Mouse (Mus musculus) heart, postnatal 10 days (tissue): Measurements from ENCODE around the gene Slc17a1. TPM values are rescaled to one million over a fixed set of nuclear protein-coding genes. Genes with fewer than 3 reads are reported as not detected.

ENCODE experiments used
- DNase-seq, 2 experiments: peaks; one replicate each; pipeline ENCODE4 v3.0.0; 2021
- intact Hi-C: fragments of 180-260 bp; cut with DNase I; formaldehyde crosslinking; loops from one replicate; pipeline ENCODE4 v1.15.1; 2025
- total RNA-seq, 2 experiments: library from RNA; stranded (reverse); gene quantifications; 2 replicates each; pipeline ENCODE4 v1.2.3; 2021

The Slc17a1 gene
- total RNA-seq, result not detected

DNA sequence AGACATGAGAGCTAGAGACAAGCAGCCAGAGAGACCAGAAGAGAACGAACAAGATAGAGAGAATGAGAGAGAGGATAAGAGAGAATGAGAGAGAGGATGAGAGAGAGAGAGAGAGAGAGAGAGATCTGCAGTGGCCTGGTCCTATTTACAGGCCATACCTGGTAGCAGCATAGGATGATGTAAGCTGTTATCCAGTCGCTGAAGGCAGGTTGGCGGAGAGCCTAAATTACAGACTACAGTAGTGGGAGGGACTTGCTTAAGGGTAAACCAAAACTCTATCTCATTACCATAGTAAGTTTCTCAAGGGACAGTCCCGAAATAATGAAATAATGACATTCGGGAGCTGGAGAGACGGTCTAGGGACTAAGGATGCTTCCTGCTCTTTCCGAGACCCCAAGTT, at the start of gene Slc17a1:
Slc17a1 (plus strand) TSS at position 346 of the 400 bp plus-strand sequence.
- intact Hi-C loops, result no loop called here
- DNase-seq, result no peak

DNA sequence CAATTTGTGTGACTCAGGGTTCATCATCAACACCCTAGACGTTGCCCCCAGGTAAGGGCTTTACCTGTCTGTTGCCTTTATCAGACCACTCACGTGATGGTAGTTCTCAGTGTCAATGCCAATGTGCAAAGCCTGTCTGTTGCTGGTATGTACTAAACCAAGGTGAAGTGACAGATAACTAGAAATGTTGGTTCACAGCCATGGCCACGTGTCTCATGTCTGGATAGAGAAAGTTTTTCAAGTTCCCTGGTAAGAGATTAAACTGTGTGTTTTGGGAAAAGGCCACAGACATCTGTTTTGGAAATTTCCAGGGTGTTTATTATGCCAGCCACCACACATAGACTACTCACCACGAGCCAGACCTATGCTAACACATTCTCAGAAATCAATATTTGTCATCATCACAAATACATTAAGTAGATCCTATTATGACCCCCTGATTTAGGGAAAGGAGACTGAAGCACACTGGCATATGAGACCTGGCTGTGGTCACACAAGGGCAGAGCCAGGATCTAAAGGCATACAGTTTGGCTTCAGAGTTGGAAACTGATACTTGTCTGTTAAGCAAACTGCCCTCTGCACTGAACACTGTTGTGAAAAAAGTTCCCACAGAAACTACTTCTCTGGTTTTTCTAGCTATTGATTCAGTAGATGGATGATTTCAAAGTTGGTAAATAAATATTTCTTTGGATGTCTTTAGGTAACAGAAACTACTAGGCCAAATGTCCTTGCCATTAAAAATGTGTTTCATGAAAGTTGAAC, 47.2 kb upstream of the Slc17a1 start:
- peak in 1 of 2 experiments; percentile 3 for DNase-seq
- intact Hi-C loops, result no loop called here

DNA sequence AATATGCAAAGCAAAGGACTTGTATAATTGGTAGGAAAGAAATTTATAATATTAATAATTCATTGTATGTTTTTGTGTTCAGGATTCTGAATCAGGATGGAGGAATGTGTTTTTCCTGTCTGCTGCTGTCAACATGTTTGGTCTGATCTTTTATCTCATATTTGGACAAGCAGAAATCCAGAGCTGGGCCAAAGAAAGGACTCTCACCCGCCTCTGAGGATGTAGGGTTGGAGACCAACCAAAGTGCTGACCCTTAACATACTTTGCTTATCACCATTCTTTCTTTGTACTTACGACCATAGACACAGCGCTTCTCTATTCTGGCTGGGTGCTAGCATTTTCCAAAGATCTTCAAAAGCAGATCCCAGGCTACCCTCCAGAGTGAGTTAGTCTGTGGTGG, 45.3 kb upstream of the Slc17a1 start:
- intact Hi-C loops, result no loop called here
- no peak for DNase-seq

DNA sequence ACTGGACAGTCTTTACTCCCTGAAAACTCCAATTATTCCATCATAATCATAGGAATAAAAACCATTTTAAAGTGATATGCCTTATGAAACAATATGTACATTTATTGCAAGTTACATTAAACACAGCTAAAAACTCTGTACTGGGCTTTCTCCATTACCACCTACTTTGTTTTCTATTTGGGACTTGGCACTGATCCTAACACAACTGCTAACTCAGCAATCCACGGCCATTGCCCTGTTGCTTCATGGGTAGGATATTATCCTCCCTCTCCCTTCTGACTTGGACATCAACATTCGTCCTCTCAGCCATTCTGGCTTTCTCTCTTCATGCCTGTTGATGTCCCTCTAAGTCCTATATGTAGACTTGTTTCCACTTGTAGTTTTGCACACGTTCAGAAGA, 40.9 kb upstream of the Slc17a1 start:
- no peak for DNase-seq
- intact Hi-C loops, result no loop called here

DNA sequence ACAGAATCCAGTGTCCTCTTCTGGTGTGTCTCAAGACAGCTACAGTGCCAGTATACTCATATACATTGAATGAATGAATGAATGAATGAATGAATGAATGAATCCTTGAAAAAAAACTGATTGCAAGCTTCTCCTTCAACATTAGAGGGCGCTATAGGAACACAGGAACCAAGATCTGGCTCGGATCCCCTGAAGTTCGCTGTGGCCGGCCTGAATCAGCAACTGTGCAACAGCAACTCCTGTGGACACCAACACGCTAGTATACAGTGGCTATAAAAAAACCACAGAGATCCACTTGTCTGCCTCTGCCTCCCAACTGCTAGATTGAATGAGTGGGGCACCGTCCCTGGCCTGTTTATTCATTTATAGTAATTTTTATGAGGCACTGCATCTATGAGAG, 34.5 kb upstream of the Slc17a1 start:
- DNase-seq, result peak; percentile 24 to 49
- intact Hi-C loops, result loop anchor here (2.0 to 10.0 kb wide), 2 partner anchors 118 to 452 kb away; partner anchors contain the start of gene Carmil1

DNA sequence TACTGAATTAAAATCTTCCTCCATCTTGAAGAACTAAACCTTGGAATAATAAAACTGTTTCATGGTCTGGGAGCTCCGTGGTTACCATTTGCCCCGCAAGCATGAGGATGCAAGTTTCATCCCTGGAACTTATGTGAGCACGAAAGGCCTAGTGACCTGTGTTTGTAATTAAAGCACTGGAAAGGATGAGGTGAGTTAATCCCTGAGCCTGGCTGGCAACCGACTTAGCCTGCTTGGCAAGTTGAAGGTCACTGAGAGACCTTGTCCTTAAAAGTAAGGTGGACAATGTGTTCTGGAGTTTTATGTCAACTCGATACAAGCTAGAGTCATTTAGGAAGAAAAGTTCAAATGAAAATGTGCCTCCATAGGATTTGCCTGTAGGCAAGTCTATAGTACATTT, 32.7 kb upstream of the Slc17a1 start:
- DNase-seq, result no peak
- intact Hi-C loops, result loop anchor here (1.0 to 10.0 kb wide), 2 partner anchors 50 to 450 kb away; partner anchors contain the start of gene Carmil1

DNA sequence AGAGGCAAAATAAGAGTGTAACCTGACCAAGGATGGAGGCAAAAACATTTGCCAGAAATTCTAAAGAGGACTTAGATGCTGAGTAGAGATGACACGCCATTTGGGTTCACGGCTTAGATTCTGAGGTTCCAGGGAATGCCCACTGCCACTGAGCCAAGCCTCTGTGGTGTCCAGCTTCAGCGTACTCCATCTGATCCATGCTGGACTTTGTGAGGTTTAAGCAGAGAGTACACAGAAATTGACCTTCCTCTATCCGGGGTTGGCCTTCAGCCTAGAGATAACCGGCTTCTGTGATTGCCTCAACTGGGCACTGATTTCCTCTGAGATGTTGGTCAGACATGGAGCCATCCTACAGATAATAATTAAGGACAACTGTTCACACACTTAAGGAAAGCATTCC, 30.9 kb upstream of the Slc17a1 start:
- intact Hi-C loops, result loop anchor here (10.0 kb wide), 1 partner anchor 448 kb away; the partner anchor contains the start of gene Carmil1
- no peak for DNase-seq

DNA sequence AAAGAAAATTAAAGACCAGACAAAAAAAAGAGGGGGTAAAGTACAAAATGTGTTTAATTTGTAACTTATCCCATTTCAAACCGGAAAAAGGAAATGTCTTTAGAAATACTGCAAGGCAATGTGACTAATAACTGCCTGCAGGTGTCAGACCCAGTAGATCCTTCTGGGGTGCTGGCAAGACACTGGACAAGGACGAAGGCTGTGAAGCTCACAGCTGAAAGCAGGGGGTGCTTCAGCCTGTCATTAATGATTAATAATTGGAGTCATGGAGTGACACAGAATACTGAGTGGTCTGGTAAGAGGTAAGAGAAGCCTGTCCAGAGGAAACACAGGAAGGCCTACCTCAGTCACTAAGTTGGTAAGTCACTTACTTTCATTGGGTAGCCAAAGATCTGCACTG, 28.2 kb upstream of the Slc17a1 start, which contains the start of gene Slc17a3:
Slc17a3 (plus strand) TSS at position 127 of the 400 bp plus-strand sequence.
- DNase-seq, result no peak
- intact Hi-C loops, result loop anchor here (10.0 kb wide), 1 partner anchor 445 kb away; the partner anchor contains the start of gene Carmil1

DNA sequence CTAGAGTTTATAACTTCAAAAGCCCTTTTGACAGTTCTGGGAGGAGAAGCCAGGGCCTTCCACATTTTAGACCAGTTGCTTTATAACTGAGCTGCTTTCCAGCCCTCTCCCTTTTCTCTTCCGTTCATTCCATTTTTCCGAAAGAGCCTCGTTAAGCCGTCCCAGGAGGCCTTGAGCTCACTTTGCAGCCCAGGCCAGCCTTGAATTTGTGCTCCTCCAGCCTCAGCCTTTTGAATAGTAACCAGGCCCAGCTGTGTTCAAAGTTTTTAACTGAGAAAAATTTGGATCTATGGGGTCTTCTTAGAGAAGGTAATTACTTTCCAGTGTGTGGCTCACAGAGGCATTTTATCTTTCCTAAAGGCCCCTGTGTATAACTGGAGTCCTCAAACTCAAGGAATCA, 21.7 kb upstream of the Slc17a1 start:
- intact Hi-C loops, result no loop called here
- DNase-seq, result no peak

DNA sequence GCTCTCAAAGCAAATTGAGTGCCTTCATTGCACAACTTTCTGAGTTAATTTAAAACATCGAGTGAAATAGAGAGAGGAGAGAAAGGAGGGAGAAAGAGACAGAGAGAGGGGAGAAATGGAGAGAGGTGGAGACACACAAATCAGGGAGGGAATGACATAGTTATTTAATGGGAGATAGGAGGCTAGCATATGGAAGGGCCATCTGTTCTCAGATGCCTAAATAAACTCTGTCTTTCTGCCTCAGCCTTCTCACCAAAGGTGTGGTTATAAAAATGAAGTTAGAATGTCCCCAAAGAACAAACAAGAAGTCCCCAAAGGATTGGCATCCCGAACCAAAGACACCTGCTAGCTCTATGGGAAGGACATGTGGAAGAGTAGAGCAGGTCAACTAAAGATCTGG, 18.3 kb upstream of the Slc17a1 start:
- no peak for DNase-seq

DNA sequence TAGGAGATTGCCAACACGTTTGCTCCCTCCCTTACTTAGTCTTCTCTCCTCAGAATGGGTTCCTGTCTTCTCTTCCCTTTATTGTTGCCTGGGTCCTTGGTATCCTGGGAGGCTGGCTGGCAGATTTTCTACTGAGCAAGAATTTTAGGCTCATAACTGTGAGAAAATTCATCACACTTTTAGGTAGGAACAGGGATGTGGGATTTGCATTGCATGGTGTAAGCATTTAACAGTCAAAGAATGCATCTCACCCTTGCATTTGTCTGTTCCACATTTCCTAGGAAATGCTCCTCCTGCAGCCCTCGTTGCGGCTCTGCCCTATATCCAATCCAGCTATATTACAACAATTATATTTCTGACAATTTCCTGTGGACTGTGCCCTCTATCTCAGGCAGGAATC, 11.1 kb upstream of the Slc17a1 start:
- intact Hi-C loops, result no loop called here
- no peak for DNase-seq

More for the DNA sequence above, 18.3 kb upstream of the Slc17a1 start:
- intact Hi-C loops, result no loop called here

DNA sequence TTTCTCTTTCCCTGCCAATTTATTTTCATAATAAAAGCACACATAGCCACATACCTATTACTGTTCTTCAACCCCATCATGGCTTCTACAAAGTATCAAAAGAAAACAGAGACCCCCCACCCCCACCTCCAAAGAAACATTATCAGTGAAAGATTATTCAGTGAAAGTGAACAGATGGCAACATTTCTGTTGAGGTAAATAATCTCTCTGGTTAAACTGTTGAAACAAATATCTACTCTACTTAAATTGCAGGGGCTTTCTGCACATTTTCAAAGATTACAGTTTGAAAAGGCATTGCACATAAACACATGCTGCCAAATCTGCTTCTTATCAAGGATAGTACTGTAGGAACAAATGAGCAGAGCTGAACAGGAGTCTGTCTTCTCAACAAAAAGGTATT, 5.7 kb upstream of the Slc17a1 start:
- intact Hi-C loops, result no loop called here
- no peak for DNase-seq

DNA sequence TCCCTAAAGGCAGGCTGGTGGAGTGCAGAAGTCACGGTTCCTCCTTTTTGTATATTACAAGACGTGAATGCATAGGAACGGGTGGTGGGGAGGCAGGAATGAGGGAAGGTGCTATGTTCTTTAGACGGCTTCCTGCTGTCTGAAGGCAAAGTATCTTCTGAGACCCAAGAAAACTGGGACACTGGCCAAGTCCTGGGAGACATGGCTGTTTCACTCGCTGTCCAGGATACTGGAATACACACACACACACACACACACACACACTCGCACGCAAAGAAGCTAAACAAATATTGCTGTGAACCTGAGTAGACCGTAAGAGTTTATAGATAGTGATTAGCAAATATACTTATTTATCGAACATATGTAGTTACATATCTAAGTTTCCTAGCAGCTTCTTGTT, 2.8 kb upstream of the Slc17a1 start:
- DNase-seq, result peak; percentile 20 to 26
- intact Hi-C loops, result no loop called here

DNA sequence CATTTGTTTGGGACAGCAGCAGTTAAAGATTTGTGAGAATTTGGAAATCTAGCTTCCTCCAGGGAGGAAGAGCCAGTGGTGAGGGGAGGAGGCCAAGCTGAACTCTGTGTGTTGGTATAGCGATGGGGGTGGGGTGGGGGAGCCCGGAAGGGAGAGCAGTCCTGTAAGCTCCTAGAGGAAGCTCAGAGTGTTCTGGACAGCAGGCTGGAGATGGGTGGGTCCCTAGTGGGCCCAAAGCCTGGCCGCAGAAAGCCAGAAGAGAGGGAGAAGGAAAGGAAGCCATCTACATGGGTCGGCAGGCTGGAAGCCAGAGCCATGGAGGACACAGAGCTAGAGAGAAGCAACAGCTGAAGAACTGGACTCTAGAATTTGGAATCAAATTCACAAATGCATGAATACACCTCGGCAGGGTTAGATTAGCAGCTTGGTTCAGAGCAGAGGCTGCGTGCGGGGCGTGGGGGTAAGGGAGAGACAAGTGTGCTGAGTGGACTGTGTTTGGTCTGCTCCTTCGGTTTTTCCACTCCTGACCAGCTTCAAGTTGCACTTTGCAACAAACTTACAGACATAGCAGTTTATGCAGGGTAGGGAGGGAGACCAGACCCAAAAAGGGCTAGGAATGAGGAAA, 1.4 kb upstream of the Slc17a1 start:
- intact Hi-C loops, result no loop called here
- peak; percentile 8 to 17 for DNase-seq

DNA sequence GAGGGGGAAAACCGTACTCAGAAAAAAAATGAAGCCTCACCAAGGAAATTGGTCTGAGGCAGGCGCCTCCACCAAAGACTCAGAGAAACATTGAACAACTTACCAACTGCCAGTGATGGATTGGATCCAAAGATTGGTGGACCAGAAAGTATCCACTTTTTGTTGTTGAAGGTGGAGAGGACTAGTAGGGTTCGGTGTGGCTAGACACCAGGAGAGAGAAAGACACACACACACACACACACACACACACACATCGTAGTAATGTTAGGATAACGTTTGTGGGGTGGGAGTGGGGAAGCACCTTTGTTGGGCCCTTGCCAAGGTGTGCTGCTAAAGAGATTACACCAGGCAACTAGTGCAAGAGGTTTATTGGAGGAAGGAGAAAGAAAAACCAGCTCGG, 550 bp upstream of the Slc17a1 start:
- no peak for DNase-seq
- intact Hi-C loops, result no loop called here

DNA sequence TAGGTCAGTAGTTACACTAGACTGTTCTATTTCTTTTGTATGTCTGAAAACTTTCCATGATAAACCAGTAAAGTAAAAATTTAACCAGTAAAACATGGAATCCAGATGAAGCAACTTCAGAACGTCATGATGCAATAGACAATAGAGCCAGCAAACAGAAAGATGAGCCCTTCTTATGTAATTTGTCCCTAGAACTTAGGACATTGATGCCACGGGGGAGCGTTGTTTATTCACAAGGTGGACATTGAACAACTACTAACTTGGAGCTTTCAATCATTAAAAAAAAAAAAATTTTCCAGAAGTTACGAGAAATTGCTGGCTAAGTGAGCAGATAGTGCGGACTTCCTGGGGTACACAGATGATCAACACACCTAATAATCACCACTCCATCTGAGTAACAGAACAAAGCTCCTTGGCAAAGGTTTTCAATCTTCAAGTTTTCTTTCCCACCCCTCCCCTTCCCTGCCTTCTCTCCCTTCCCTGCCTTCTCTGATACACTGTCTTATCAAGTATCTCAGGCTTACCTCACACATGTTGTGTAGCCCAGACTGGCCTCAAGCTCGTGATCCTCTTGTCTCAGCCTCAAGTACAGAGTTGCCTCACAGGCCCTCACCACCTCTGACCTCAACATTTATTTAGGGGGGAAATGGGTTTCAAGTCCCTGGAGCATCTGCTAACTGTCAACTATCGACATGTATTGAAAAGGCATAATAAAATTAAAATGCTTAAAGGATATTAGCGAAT, 1.4 kb downstream of the Slc17a1 start:
- DNase-seq, result no peak
- intact Hi-C loops, result no loop called here

DNA sequence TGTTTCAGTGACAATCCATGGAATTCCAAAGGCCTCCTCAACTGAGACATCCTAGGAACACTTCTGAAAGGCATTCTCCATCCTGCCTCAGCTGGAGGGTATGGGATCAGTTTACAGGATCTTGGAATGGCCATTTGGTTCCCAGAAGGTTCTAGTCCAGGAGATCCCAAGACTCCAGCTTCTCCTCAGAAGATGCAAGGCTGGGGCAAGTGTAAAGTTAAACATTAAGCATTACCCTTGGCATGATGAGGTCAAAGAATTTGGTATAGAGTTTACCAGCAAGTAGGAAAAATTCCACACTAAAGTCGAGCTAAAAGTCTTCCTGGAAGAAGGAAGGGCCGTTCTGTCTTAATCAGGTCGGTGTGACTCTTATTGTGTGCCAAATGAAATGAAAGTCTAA, 2.4 kb downstream of the Slc17a1 start:
- intact Hi-C loops, result no loop called here
- no peak for DNase-seq

DNA sequence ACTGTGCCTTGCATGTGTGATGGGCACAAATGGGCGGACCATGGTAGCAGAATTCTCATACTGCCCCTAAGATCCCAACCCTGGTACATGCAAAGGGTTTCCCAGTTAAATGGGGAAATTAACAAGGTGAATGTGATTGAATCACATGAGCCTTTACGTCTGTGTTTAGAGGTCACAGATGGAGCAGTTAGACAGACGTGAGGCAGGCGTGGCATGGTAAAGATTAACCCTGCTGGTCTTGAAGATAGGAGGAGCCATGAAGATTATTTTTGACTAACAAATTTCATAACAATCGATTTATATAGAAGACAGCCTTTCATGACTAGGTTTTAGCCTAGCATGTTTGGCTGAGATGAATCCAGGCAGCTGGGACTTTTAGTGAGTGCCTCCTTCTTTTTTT, 5.6 kb downstream of the Slc17a1 start:
- intact Hi-C loops, result no loop called here
- no peak for DNase-seq

DNA sequence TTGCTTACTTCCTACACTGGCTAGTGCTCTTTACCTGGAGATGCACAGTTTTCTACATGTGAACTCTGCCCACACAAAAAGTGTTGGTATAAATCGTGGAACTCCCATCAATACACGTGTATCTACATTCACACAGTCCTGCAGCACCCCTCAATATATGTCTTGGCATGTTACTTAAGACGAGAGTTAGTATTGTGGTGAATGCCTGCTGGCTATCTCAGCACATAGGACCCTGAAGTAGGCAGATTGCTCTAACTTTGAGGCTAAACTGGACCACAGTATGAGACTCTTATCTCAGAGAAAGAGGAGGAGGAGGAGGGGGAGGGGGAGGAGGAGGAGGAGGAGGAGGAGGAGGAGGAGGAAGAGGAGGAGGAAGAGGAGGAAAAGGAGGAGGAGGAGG, 11.6 kb downstream of the Slc17a1 start:
- DNase-seq, result no peak
- intact Hi-C loops, result no loop called here

DNA sequence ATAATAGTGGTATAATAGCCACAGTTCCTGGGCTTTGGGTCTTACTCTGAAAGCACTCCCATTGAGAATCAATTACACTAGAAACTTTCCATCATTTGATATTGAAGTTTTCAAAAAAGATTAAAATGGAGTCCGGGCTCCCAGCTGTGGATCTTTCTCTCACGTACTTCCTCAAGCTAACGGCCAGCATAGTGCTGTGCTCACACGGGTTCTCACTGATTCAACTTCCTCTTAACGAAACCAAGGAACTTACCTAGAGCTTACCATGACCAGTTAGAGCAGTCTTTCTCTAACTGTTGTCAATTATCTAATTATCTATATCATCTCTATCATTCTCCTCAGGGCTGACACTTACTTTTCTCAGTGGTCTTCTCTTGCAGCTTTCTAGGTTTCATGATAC, 12.1 kb downstream of the Slc17a1 start:
- intact Hi-C loops, result no loop called here
- no peak for DNase-seq

DNA sequence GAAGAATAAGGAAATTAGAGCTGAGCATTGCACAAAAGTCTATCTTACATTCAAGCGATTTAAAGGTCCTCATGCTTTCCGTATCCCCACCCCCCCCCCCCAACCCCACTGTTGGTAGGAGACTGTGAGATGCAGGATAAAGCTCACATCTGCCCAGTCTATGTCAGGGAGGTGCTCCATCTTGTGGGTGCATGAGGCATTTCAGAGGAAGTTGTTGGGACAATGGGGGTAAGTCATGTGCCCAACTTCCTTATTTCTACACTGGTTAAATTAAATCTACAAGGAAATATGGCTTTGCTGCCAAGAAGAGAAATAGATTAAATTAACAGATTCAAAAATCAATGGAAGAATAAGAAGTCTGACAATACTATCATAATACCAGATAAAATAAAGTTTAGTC, 18.0 kb downstream of the Slc17a1 start:
- intact Hi-C loops, result loop anchor here (1.0 kb wide), 2 partner anchors 51 to 93 kb away; no protein-coding TSS in a partner anchor
- peak; percentile 27 to 48 for DNase-seq
